Mouse (Mus musculus): ENCODE data around the gene Gpr37l1. TPM values are rescaled to one million over a fixed set of nuclear protein-coding genes. Genes with fewer than 3 reads are reported as not detected.

Gene Gpr37l1
- total and polyA plus RNA-seq, 3 experiments = not detected

DNA sequence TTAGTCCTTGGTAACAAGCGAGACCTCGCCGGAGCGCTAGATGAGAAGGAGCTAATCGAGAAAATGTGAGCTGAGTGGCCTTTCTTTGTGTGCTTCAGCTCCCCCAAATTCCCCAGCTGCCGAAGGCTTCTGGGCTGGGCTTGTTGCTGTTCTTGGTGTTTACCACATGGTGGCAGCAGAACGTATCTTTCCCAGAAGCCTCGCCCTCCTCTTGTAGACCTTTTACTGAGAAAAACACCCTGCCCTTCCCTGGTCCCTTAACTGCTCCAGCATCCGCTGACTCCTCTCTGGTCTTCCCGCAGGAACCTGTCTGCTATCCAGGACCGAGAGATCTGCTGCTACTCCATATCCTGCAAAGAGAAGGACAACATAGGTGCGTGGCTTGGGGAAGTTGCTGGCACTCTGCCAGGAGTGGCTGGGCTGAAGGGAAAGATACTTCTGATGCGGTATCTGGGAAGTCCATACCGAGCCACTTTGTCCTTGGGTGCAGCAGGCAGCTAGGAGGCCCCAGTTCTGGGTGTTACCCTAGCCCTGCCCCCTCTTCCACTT lies 13.0 kb downstream of the Gpr37l1 start:
- H3K9ac ChIP-seq (ENCODE audit: insufficient read depth, low read depth) = no peak overlapping the region
- in situ Hi-C loops (cut with MboI; ENCODE audit: low pct_ligation_motif_present, low pct_unique_long_range_greater_than_20kb, low sequenced_read_pairs) = loop anchor here (25.0 kb wide), 1 partner anchor 508 kb away; no protein-coding TSS in a partner anchor
- peak; percentile 77 for DNase-seq (ENCODE audit: extremely low read depth)
- no peaks in the 10 kb centered on the region for H3K27me3 ChIP-seq (replicated peaks)
- peaks cover 13 to 70% of the 10 kb centered on the region in 2 experiments for H3K36me3 ChIP-seq (replicated peaks in 1 of 2; ENCODE audit: control insufficient read depth in 1 of 2, insufficient read depth in 1 of 2, low read length in 1 of 2)
- dilution Hi-C loops (cut with MboI; ENCODE audit: extremely low pct_ligation_motif_present, extremely low pct_unique_long_range_greater_than_20kb, low sequenced_read_pairs) = no loop called here
- peaks cover 5 to 24% of the 10 kb centered on the region in 2 experiments; a peak in 2 of 4 replicates for H3K4me1 ChIP-seq (ENCODE audit: control insufficient read depth in 1 of 2, insufficient read depth in 2 of 2)
- no peaks in the 10 kb centered on the region for H3K9me3 ChIP-seq (replicated peaks; ENCODE audit: low read length)
- no peak overlapping the region for H3K4me2 ChIP-seq (ENCODE audit: insufficient read depth, low read depth, poor library complexity, severe bottlenecking)
- TF ChIP-seq ZMIZ1 (IDR thresholded peaks at IDR 0.05; ENCODE audit: low read depth, low read length) (no peak), RAD21 (IDR thresholded peaks at IDR 0.05; ENCODE audit: low read depth, low read length) (peak; percentile 78), CTCF (conservative IDR thresholded peaks at IDR 0.05 in 1 of 2, IDR thresholded peaks at IDR 0.05 in 1 of 2; ENCODE audit: low read depth in 2 of 2, low read length in 2 of 2) (peak; percentile 56 to 87; a peak in 3 of 4 replicates), SMC3 (IDR thresholded peaks at IDR 0.05; ENCODE audit: low read depth, low read length) (peak; percentile 78)
- H3K79me2 ChIP-seq (replicated peaks; ENCODE audit: control insufficient read depth, extremely low read depth, insufficient read depth, poor library complexity, severe bottlenecking) = no peaks in the 10 kb centered on the region
- H3K4me3 ChIP-seq (replicated peaks in 1 of 3; ENCODE audit: low read depth in 2 of 3, low read length in 2 of 3, poor library complexity in 1 of 3) = no peak overlapping the region
- no peak overlapping the region for H3K27ac ChIP-seq (ENCODE audit: insufficient read depth, low read depth)

DNA sequence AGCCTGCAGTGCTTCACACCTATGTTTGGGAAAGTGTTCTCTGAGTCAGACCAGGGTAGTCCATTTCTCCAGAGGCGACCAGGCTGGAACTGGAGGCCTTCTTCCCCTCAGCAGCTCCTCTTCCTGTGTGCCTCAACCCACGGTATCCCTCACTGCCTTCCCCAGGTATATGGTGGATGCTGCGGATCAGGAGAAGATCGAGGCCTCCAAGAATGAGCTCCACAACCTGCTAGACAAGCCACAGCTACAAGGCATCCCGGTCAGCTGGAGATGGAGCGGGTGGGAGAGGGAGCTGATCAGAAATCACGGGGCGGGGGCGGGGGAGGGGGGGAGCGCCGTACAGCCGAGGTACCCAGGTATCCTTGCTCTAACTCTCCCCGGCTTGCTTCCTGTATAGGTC lies 13.5 kb downstream of the Gpr37l1 start:
- H3K79me2 ChIP-seq (replicated peaks; ENCODE audit: control insufficient read depth, extremely low read depth, insufficient read depth, poor library complexity, severe bottlenecking) = peaks cover 2% of the 10 kb centered on the region
- no peaks in the 10 kb centered on the region for H3K27me3 ChIP-seq (replicated peaks)
- H3K36me3 ChIP-seq (replicated peaks in 1 of 2; ENCODE audit: control insufficient read depth in 1 of 2, insufficient read depth in 1 of 2, low read length in 1 of 2) = peaks cover 13 to 72% of the 10 kb centered on the region in 2 experiments
- in situ Hi-C loops (cut with MboI; ENCODE audit: low pct_ligation_motif_present, low pct_unique_long_range_greater_than_20kb, low sequenced_read_pairs) (loop anchor here (25.0 kb wide), 1 partner anchor 508 kb away; no protein-coding TSS in a partner anchor), dilution Hi-C loops (cut with MboI; ENCODE audit: extremely low pct_ligation_motif_present, extremely low pct_unique_long_range_greater_than_20kb, low sequenced_read_pairs) (no loop called here)
- H3K9me3 ChIP-seq (replicated peaks; ENCODE audit: low read length) = no peaks in the 10 kb centered on the region
- DNase-seq (ENCODE audit: extremely low read depth) = no peak
- H3K27ac ChIP-seq (ENCODE audit: insufficient read depth, low read depth) = no peak overlapping the region
- H3K4me3 ChIP-seq (replicated peaks in 1 of 3; ENCODE audit: low read depth in 2 of 3, low read length in 2 of 3, poor library complexity in 1 of 3) = no peak overlapping the region
- no peak overlapping the region for H3K9ac ChIP-seq (ENCODE audit: insufficient read depth, low read depth)
- peaks cover 5 to 26% of the 10 kb centered on the region in 2 experiments; a peak in 2 of 4 replicates for H3K4me1 ChIP-seq (ENCODE audit: control insufficient read depth in 1 of 2, insufficient read depth in 2 of 2)
- H3K4me2 ChIP-seq (ENCODE audit: insufficient read depth, low read depth, poor library complexity, severe bottlenecking) = no peak overlapping the region
- TF ChIP-seq ZC3H11A (IDR thresholded peaks at IDR 0.05; ENCODE audit: low read depth, low read length) (no peak), MXI1 (IDR thresholded peaks at IDR 0.05; ENCODE audit: low read depth, low read length) (no peak), ZNF384 (IDR thresholded peaks at IDR 0.05; ENCODE audit: low read depth, low read length) (no peak), USF1 (IDR thresholded peaks at IDR 0.05; ENCODE audit: low read depth, low read length) (no peak), RCOR1 (conservative IDR thresholded peaks at IDR 0.05; ENCODE audit: low read depth, low read length) (no peak), KAT2A (IDR thresholded peaks at IDR 0.05; ENCODE audit: insufficient replicate concordance, low read length) (no peak), EP300 (IDR thresholded peaks at IDR 0.05; ENCODE audit: low read length) (no peak), GABPA (IDR thresholded peaks at IDR 0.05; ENCODE audit: insufficient replicate concordance, low read depth, low read length) (no peak), E2F4 (IDR thresholded peaks at IDR 0.05; ENCODE audit: insufficient replicate concordance, low read depth, low read length) (no peak), CTCF (conservative IDR thresholded peaks at IDR 0.05 in 1 of 2, IDR thresholded peaks at IDR 0.05 in 1 of 2; ENCODE audit: low read depth in 2 of 2, low read length in 2 of 2) (no peak), CHD2 (IDR thresholded peaks at IDR 0.05; ENCODE audit: low read length) (no peak), TBP (conservative IDR thresholded peaks at IDR 0.05; ENCODE audit: low read depth, low read length) (no peak)

Measured in CH12.LX (cell line).